Mouse (Mus musculus): ENCODE measurements around the gene Tha1. TPM values are rescaled to one million over a fixed set of nuclear protein-coding genes. Genes with fewer than 3 reads are reported as not detected.

The Tha1 gene
- polyA plus RNA-seq, 1 experiment = 16.3 TPM

- no peak for DNase-seq (ENCODE audit: low spot score)
Measured at GRCm38 (mm10) chr11:117826164-117826563, 47.1 kb downstream of the Tha1 start.

GRCm38 (mm10) chr11:117825333-117826101, 47.8 kb downstream of the Tha1 start, which contains the start of the genes Afmid and Tk1:
Gene Afmid (plus strand): TSS chr11:117825924.
Gene Tk1 (minus strand): TSS chr11:117826092.
- DNase-seq (ENCODE audit: low spot score) = peak; percentile 48

- peak; percentile 58 for DNase-seq (ENCODE audit: low spot score)
Measured at GRCm38 (mm10) chr11:117824060-117824969, 49.0 kb downstream of the Tha1 start.

GRCm38 (mm10) chr11:117823411-117823810, 49.9 kb downstream of the Tha1 start:
- no peak for DNase-seq (ENCODE audit: low spot score)

GRCm38 (mm10) chr11:117822728-117823241, 50.5 kb downstream of the Tha1 start:
- no peak for DNase-seq (ENCODE audit: low spot score)

- DNase-seq (ENCODE audit: low spot score) = no peak
Measured at GRCm38 (mm10) chr11:117821868-117822267, 51.4 kb downstream of the Tha1 start.

- DNase-seq (ENCODE audit: low spot score) = no peak
Measured at GRCm38 (mm10) chr11:117820173-117820572, 53.1 kb downstream of the Tha1 start.

GRCm38 (mm10) chr11:117819095-117819494, 54.2 kb downstream of the Tha1 start:
- no peak for DNase-seq (ENCODE audit: low spot score)

Other genes with a start within 250 kb of the Tha1 start
- 11.9 and 19.1 TPM in 2 replicates for gene Tnrc6c, start 219.2 kb downstream of the Tha1 start, polyA plus RNA-seq (2012; rRNA removed)
- gene Tmc8, start 91.4 kb downstream of the Tha1 start, polyA plus RNA-seq (2012; rRNA removed) = 3.1 and 3.4 TPM in 2 replicates
- 48.2 and 55.4 TPM in 2 replicates for gene Tmc6, start 91.3 kb downstream of the Tha1 start, polyA plus RNA-seq (2012; rRNA removed)
- 0.06 TPM in 1 of 2 replicates, not detected in the other for gene 6030468B19Rik, start 75.8 kb downstream of the Tha1 start, polyA plus RNA-seq (2012; rRNA removed)
- gene Gm20708, start 63.8 kb downstream of the Tha1 start, polyA plus RNA-seq (2012; rRNA removed) = 0.22 TPM in 1 of 2 replicates, not detected in the other
- gene Syngr2, start 63.8 kb downstream of the Tha1 start, polyA plus RNA-seq (2012; rRNA removed) = 90.0 and 106 TPM in 2 replicates
- 11.8 and 13.1 TPM in 2 replicates for gene Afmid, start 47.6 kb downstream of the Tha1 start, polyA plus RNA-seq (2012; rRNA removed)
- 6.5 and 8.8 TPM in 2 replicates for gene Tk1, start 47.4 kb downstream of the Tha1 start, polyA plus RNA-seq (2012; rRNA removed)
- 3.3 and 4.3 TPM in 2 replicates for gene Birc5, start 24.2 kb downstream of the Tha1 start, polyA plus RNA-seq (2012; rRNA removed)
- not detected in 2 replicates for gene Tmem235, start 12.7 kb downstream of the Tha1 start, polyA plus RNA-seq (2012; rRNA removed)
- 7.8 and 9.8 TPM in 2 replicates for gene Socs3, start 96.6 kb upstream of the Tha1 start, polyA plus RNA-seq (2012; rRNA removed)
- gene Pgs1, start 112.8 kb upstream of the Tha1 start, polyA plus RNA-seq (2012; rRNA removed) = 24.6 and 31.2 TPM in 2 replicates